Mouse (Mus musculus) erythroid progenitor cell, adult 5-6 weeks (primary cell): ENCODE data around the gene Fam198b. TPM values are rescaled to one million over a fixed set of nuclear protein-coding genes. Genes with fewer than 3 reads are reported as not detected.

Source experiments
- ATAC-seq: replicated peaks from 2 replicates; pipeline ENCODE4 v1.8.0; 2016; ENCODE audit warnings: moderate number of reproducible peaks, mild to moderate bottlenecking, moderate TSS enrichment, inconsistent platforms; ENCODE audit not compliant: poor library complexity, low FRiP score, severe bottlenecking
- total RNA-seq, 2 experiments: library from RNA; stranded (forward) in 1 of 2; stranded (reverse) in 1 of 2; fragments of 150-400 nt in 1 of 2; fragments of 186-747, 209-891 nt in 1 of 2; gene quantifications; 2 replicates each; pipeline versions ENCODE4 v1.2.3 to v1.2.4; 2015 to 2017; ENCODE audit warnings: low replicate concordance in 2 of 2

Fam198b gene
- total RNA-seq (2015; ENCODE audit: low replicate concordance) = not detected in 2 replicates
- total RNA-seq (2017; ENCODE audit: low replicate concordance) = not detected in 2 replicates

GRCm38 (mm10) chr3:79884305-79884704 is at the start of gene Fam198b:
TSS of gene Fam198b (plus strand) at chr3:79884533.
- no peak for ATAC-seq

GRCm38 (mm10) chr3:79838751-79839150 is 45.6 kb upstream of the Fam198b start:
- ATAC-seq = no peak

- no peak for ATAC-seq
These were observed 42.9 kb upstream of the Fam198b start for GRCm38 (mm10) chr3:79841475-79841874.

GRCm38 (mm10) chr3:79842165-79842564 is 42.2 kb upstream of the Fam198b start:
- no peak for ATAC-seq

GRCm38 (mm10) chr3:79842616-79843016 is 41.7 kb upstream of the Fam198b start:
- ATAC-seq = no peak

GRCm38 (mm10) chr3:79843999-79844398 is 40.3 kb upstream of the Fam198b start:
- ATAC-seq = no peak

- no peak for ATAC-seq
These were observed 37.7 kb upstream of the Fam198b start for GRCm38 (mm10) chr3:79846633-79847032.

GRCm38 (mm10) chr3:79848841-79849240 is 35.5 kb upstream of the Fam198b start:
- no peak for ATAC-seq

GRCm38 (mm10) chr3:79849621-79850020 is 34.7 kb upstream of the Fam198b start:
- no peak for ATAC-seq

- ATAC-seq = no peak
These were observed 33.7 kb upstream of the Fam198b start for GRCm38 (mm10) chr3:79850656-79851055.

- no peak for ATAC-seq
These were observed 32.2 kb upstream of the Fam198b start for GRCm38 (mm10) chr3:79852108-79852507.

GRCm38 (mm10) chr3:79852654-79853166 is 31.6 kb upstream of the Fam198b start, which contains the start of gene Tmem144:
TSS of gene Tmem144 (minus strand) at chr3:79852773.
- ATAC-seq = no peak

GRCm38 (mm10) chr3:79857780-79858179 is 26.6 kb upstream of the Fam198b start:
- ATAC-seq = no peak

GRCm38 (mm10) chr3:79858221-79858620 is 26.1 kb upstream of the Fam198b start:
- no peak for ATAC-seq

- no peak for ATAC-seq
These were observed 19.5 kb upstream of the Fam198b start for GRCm38 (mm10) chr3:79864824-79865223.

GRCm38 (mm10) chr3:79866089-79866488 is 18.2 kb upstream of the Fam198b start:
- no peak for ATAC-seq

- ATAC-seq = no peak
These were observed 17.8 kb upstream of the Fam198b start for GRCm38 (mm10) chr3:79866526-79866925.

GRCm38 (mm10) chr3:79867121-79867709 is 17.1 kb upstream of the Fam198b start:
- ATAC-seq = no peak

GRCm38 (mm10) chr3:79875471-79875870 is 8.9 kb upstream of the Fam198b start:
- ATAC-seq = no peak

- ATAC-seq = no peak
These were observed 6.0 kb upstream of the Fam198b start for GRCm38 (mm10) chr3:79878350-79878749.

- no peak for ATAC-seq
These were observed 5.1 kb upstream of the Fam198b start for GRCm38 (mm10) chr3:79879246-79879645.

GRCm38 (mm10) chr3:79881645-79882044 is 2.7 kb upstream of the Fam198b start:
- ATAC-seq = no peak
